Mouse (Mus musculus) heart, adult 11 months (tissue): ENCODE measurements at regions not wholly inside any gene's neighbourhood (a gene's known extent, or its start where the extent isn't known, plus 50 kb on each side); places are given as distances from the start of the nearest gene placed in this dataset.
A peak's percentile ranks its signal among the peaks of the same experiment; 100 is the strongest.
"Not testable (repeated sequence)": the region's sequence is repeated elsewhere in the genome, so short reads cannot be mapped to it uniquely, and the experiment has no call there.

Experiments used
- DNase-seq: peaks from one replicate; pipeline ENCODE4 v3.0.0; 2022

DNA sequence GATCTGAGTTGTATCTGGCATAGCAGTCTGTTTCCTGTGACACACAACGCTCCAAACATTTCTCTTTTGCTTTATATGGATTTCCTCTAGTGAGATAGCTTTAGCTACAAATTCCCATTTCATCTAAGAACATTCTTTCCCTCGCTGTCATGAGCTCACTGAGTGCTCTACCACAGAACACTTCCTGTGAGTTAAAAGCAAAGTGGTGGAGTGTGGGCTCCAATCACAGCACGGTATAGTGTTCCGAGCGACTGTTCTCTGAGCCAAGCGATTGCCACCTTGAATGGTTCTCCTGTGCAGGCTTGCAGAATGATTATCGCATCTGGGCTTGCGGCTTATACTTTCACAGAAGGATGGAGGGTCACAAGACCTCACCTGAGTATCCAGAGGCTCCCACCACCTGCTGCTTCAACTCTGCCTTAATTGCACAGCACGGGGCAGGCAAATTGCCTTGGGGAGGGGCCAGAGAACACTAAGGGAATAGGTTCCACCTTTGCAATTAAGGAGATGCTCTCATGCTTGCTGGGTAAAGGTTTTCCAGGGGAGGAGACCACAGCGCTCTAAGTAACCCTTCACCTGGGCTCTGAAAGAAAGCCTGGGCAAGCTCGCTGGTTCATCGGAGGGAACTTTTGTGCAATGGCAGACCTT is 477.7 kb downstream of the Zfp704 start:
- DNase-seq = no peak

DNA sequence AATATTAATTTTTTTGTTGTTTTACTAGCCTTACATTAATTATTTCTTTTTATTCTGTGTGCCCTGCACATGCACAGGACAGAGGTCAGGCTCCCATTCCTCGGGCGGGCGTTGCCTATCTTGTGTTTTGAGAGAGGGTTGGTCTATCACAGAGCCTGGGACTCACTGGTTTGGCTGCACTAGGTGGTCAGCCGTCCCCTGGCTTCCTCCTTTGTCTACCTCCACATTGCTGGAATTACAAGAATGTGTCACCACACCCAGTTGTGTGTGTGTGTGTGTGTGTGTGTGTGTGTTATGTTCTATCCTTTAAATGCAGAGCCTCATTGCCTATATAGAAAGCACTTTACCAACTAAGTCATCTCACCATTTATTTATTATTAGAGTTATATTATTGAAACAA is 478.5 kb downstream of the Zfp704 start:
- no peak for DNase-seq

DNA sequence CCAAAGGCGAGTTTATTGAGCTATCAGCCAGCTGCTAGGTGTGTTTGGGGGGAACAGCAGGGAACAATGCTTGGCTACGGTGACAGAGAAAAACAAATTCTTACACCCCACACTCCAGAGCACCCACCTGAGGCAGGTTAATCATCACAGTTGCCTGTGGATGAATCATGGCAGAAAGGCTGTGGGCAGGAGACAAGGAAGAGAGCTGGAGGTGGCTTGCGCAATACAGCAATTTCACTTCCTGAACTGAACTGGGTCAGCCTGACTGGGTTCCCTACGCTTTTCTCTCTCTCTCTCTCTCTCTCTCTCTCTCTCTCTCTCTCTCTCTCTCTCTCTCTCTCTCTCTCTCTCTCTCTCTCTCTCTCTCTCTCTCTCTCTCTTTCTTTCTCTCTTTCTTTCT is 481.5 kb downstream of the Zfp704 start:
- DNase-seq = no peak

DNA sequence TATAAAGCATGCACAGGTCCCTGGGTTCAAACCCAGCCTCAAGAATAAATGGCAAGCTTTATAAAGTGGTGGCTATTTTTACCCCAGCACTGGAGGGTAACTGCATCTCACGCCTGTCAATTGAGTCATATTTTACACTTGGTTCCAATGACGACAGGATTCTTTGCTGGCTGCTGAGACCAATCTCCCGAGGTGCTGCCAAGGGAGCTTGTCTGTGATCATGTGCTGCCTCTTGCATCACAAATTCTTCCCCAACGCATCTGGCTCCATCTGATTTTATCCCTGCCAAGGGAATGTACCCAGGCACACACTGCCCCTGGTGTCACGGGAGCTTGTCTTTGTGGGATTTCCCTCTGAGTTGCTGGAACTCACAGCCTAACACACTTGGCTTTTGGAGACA is 486.8 kb downstream of the Zfp704 start:
- peak; percentile 97 for DNase-seq

DNA sequence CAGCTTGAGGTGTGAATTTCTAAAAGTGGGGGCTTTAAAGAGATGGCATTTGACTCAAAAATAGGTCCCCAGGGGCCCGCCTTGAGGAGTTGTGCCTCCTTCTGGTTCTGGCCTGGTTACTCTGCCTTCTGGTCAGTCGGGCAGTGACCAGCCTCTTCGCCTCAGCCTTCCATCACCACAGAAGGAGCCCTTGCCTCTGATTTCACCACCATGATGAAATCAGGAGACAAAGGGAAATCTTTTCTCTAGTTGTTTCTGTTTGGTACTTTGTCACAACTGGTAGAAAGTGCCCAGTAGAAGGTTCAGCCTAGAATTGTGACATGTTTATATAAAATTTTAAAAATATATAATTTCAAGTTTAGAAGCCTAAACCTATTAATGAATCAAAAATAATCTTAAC is 492.0 kb downstream of the Zfp704 start:
- no peak for DNase-seq

DNA sequence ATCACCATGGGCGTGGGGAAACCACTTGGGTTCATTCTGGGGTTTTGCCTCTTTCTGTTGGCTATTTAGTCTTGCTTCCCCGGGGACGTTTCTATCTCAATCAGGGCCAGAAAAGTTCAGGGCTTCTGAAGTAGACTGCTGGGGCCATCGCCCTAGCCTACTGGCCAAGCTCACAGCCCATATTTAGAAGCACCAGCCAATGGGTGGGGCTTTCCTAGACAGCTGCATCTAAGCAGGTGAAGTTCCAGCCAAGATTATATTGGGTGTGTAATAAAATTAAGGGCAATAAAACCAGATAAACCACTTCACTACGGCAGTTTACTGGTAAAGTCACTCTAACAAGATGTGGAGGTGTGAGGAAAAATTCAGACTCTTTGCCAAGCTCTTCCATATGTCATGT is 496.5 kb downstream of the Zfp704 start:
- DNase-seq = no peak

DNA sequence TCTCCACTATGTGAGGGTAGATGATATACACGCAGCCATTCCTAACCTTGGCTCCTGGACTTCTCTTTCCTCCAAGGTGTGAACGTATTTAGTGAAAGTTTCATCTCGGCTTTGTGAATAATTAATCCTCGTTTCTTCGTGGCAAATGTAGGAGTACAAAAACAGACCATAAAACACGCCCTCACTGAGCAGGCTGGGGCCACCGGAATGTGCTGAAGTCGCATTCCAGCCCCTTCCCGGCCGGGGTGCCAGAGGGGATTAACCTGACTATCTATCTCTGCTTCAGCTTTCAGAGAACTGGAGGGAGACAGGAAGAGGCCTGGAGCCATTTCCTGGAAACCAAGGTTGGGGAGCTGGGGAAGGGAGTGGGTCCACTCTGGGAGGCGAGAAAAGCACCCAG is 499.1 kb downstream of the Zfp704 start:
- no peak for DNase-seq

DNA sequence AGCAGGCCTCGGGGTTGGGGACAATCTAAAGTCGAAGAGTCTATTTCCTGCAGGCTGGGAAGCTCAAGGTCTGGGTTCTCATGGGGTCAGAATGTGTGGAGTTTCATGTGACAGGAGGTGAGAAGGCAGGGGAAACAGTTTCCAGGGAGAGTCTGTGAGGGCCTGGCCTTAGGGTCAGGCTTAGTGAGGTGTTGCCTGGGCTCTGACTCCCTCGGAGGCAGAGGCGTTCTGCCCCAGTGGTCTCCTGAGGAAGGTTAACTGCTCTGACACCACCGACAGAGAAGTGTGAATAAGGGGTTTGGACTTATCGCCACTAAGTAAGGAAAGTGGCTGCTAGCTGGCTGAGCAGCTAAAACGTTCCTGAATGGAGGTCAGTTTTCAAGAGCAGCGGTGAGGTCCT is 499.9 kb downstream of the Zfp704 start:
- no peak for DNase-seq

DNA sequence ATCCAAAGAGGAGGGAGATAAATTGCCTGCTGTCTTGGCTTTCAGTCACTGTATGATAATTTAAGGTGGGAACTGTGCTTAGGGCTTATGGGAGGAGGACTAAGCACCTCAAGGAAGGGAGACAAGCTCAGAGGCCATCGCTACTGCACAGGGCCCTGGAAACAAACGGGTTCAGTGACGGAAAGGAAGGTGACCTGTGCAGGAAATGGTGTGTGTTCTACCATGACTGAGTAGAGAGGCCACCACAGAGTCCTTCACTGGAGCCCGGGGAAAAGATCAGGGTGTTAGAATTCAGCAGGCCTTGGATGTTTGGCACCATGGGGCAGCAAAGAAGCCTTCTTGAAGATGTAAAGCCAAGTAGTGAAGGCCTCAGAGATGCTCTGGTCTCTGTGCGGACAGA is 500.4 kb downstream of the Zfp704 start:
- no peak for DNase-seq

DNA sequence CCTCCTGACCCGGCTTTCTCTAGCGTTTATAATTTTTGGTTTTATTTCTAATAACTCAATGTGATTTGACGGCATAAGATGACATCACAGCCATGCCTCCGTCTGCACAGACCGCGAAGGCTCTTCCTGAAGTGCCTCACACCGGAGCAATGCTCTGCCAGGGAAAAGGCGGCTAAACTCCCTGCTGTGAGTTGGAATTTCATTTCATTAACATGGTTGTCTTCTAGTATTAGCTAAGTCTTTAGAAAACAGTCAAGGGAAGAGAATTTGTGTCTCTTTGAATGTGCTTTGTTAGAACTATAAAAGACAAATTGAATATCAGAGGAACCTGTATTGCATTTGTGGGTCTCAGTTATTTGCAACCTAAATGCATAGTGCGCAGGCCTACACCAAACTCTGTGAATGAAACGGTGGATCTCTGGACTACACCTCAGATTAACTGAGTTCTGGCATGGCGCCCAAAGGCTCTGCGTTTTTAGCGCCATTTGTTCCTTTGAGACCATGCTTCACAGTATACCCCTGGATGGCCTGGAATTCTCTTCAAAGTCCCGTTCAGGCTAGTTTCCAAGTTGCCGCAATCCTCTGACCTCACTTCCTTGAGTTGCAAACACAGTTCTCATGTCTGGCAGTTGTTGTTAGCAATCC is 502.0 kb downstream of the Zfp704 start:
- DNase-seq = no peak

DNA sequence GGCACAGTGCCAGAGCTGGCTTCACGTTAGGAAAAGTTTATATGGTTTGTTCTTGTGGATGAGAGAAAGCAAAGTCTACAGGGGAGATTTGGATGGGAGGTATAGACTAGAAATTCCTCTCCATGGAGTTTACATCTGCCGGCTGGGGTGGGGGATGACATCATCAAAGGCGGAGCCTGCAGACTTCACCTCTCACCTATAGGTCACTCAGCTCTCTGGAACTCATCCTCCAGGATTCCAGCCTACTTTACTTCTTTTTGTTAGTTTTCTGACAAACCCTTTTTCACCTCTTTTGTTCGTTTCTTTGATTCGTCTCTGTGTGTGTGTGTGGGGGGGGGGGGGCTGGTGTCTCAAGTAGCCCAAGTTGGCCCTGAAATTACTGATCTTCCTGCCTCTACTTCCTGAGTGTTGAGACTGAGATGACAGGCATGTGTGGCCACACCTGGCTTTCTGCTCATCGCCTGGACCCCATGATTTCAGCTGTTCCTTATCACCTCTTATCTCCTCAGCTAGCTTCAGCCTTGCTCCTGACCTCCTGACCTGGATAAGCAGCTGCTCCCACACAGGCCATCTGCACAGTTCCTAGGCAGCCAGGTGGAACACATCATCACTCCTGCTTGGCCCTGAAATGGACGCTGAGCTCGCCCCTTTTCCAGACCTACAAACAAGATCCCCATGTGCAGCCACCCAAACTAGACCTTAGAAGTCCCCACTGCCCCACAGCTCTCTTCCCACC is 504.5 kb downstream of the Zfp704 start:
- no peak for DNase-seq

DNA sequence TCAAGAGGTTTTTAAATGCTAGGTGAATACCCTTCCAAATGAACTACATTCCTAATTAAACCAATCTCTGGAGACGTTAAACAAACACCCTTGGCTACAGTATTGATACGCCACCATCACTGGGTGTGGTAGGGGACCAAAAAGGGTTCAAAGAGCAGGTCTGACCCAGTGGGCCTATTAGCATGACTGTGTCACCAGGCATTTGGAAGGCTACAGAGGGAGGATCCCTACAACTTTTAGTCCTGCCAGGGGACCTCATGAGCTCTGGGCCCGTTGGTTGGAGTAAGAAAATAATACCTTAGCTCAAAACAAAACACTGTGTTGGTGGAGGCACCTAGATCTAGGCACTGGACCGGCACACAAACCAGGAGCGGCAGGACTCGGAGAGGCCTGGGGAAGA is 506.4 kb downstream of the Zfp704 start:
- no peak for DNase-seq

DNA sequence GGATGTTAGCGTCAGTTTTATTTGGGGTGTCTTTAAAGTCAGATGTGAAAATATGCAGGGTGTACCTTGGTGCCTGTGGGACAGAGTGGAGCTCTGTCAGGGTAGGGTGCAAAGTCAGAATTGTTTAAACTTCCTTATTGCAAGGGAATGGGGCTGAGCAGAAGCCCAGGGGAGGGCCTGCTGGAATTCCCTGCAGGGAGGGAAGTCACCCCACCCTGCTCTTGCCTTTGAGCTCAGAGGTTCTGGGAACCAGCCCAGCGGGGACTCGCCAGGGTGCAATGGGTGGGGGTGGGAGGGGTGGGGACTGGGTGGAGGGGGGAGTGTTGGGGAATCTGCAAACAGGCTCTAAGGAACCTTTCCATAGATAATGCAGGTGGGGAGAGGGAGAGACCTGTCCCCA is 508.6 kb downstream of the Zfp704 start:
- DNase-seq = no peak

DNA sequence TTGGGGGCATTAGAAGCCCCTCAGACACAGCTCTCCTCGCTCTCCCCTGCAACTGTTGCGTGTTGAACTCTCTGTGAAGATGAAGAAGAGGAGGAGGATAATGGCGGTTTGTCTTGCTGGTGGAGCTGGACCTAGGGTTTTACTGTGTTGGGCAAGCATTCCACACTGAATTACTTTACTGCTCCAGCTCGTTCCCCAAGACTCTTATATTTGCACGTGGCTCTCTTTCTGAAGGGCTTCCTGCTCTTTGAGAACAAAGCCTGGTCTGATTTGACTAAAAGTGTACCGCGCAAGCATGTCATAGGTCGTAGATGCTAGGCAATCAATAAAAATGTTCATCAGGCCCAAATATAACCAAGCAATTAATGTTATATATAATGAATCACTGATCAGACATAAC is 509.1 kb downstream of the Zfp704 start:
- no peak for DNase-seq

DNA sequence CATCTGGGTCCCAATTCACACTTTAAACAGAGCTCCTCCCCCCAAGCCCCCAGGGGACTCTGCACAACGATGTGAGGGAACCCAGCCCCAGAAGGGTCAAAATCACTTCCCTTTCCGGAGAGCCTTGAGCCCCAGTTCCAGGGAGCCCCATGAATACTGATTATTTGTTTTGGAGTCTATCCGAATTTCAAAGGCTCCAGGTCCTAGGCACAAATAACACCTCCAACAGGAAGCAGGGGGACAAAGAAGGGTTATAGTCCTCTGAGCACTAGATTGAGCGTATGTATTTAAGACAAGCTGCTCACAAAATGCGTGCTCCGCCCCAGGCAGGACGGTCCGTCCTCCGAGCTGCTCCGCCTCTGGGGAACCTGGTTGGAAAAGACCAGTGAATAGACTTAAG is 511.4 kb downstream of the Zfp704 start:
- no peak for DNase-seq

DNA sequence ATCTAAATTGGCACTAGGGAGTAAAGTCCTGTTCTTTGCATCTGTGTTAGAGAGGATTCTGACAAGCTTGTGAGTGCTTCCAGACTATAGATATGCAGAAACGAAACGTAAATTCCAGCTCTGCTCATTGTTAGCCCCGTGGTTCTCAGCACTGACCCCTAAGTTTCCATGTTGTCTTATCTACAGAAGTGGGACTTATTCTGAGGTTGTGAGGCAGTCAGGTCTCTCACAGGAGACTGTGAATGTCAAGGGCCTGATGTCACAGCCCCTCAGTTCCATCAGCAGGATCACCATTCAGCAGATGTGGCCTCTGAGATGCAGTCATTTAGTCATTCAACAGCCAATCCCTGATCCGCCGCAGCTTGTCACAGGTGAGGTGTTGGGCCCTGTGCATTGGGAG is 525.8 kb downstream of the Zfp704 start:
- no peak for DNase-seq

DNA sequence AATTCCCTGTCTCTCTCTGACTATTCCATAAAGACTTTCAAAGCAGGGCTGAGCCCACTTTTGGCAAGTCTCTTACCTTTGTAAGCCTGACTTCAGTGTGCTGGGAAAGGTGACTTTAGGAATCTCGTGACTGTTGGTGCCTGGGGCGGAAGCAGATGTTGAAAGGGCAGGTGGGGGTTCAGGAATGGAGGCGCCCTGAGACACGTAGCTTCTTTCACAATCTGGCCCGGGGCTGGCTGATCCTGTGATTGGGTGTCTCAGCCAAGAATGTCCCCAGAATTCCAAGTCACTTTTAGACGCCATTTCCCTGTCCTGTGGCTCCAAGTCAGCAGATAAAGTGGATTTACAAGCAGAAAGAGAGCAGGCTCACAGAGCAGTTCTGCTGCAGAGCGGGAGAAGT is 527.8 kb downstream of the Zfp704 start:
- no peak for DNase-seq

DNA sequence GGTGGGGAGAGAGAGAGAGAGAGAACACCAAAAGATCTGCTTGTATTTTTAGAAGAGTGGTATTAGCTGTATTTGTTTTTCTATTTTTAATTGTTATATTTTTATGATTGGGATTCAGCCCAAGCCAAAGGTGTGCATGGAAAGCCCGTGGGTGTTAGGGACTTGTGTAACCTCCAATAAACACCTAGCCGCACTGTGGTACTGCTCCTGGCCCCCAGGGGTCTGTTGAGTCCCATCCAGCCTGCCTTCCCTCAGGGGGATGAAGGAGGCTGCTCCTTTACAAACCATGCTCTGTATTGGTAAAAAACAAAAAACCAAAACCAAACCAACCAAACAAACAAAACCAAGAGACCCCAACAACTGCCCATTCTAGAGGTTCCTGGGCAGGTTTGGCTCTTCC is 531.7 kb downstream of the Zfp704 start:
- no peak for DNase-seq

DNA sequence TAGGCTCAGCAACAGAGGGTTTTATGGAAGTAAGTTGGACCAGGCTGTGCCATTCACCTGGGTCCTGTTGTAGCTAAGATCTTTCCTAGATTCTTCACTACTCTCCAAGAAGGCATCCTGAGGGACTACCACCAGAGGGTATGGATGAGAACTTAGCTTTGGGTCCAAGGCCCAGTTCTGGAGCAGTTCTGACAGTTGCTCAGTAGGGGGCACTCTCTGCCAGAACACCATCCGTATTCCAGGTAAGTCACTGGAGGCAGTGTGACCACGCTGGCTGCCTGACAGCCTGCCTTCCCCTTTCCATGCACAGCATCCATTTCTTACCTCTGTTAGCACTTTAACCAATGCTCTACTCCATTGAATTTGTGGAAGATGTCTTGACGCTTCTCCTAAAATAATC is 533.2 kb downstream of the Zfp704 start:
- DNase-seq = peak; percentile 94

DNA sequence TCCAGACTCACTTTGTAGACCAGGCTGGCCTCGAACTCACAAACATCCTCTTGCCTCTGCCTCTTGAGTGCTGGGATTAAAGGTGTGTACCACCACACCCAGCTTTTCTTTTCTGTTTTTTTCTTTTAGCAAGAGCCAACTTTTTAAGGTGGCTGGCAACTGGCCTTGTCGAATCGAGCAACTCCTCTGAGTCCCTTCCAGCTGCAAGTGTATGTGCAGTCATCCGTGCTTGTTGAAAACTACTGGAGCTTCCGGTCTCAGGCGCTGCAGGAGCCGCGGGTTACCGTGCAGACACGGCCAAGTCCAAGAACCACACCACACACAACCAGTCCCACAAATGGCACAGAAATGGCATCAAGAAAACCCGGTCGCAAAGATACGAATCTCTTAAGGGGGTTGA is 537.4 kb downstream of the Zfp704 start:
- DNase-seq = not testable (repeated sequence)

DNA sequence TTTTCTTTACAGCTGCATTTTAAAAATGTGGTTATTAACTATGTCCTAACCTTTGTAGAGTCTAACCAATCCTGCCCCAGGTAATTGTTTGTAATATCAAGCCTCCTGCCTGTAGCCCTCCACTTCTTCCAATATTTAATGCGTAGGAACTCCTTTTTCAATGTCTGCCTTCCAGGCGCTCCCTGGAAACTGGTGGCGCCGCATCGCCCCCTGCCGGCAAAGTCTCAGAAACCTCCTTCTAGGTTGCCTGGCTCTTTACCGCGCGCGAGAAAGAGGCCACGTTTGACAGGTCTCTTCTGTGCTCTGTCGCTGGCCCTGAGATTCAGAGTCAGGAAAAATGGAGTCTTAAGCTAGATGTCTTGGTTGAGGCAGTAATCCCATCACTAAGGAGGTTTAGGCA is 542.8 kb downstream of the Zfp704 start:
- no peak for DNase-seq

DNA sequence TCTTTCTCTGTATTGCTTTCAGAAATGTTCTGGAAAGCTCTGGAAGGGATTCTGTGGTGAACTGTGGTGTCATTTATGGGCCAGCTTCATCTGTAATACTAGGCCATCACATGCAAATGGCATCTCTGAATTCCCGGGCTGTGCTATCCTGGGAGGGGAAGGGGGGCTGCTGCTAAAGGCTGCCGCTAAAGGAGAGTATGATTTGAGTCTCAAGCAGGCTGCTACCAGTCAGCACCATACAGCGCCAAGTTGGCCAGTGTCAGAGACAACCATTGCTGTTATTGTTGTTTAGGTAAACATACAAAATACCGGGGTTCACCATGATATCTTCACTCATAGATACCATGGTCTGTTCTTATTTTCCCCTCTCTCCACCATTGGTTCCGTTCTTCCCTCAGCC is 543.5 kb downstream of the Zfp704 start:
- no peak for DNase-seq

DNA sequence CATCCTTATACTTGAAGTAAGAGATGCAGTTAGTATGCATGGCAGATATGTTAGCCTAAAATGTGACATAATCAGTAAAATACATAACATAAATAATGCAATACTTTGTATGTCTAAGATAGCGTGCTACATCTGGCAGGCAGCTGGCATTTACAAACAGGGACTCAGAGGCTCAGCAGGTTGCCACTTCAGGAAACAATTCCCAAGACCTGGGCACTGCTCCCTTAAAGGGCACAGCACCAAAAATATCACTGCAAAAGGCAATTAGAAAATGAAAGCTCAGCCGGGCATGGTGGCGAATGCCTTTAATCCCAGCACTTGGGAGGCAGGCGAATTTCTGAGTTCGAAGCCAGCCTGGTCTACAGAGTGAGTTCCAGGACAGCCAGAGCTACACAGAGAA is 544.0 kb downstream of the Zfp704 start:
- peak; percentile 85 for DNase-seq

DNA sequence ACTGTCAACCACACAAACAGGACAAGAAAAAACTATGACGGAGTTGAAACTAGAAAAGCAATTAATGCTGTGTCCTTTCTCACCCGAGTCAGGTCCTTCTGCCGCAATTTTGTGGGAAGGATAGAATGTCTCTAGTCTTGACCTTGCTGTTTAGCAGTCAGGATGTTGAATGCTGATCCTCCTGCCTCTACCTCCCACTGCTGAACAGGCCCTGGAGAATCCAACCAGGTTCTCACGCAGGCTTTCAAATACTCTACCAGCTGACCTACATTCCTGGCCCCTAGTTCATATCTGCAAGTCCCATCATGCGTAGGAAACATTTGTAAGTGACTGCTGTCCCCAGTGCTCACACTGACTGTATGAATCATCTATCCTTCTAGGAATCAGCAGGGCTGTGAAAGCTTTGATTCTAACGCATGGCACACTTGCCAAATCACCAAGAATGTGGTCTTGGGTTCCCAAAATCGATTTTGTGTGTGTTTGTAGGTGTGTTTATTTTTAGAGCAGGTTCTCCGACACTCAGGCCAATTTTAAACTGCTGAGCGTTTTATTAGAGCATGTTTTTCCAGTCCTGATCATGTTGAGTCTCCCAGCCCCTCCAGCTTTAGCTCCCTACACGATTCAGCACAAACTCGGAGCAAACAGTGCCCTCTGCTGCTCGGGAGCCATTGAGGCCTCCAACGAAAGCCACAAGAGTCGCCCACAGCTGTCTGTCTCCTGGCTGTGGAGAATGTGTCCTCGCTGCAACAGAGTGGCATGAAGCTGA is 545.4 kb downstream of the Zfp704 start:
- DNase-seq = peak; percentile 90
